Mouse (Mus musculus) sigmoid colon, adult 10 weeks (tissue): ENCODE data around the gene Btbd6. TPM values are rescaled to one million over a fixed set of nuclear protein-coding genes. Genes with fewer than 3 reads are reported as not detected.

Experiments
- polyA plus RNA-seq: library from polyadenylated mRNA; stranded (reverse); fragments of 350-450 nt; fragmentation: Illumina TruSeq; extraction: RNeasy Lipid Tissue Mini Kit (QIAGEN cat#74804); gene quantifications from one replicate; pipeline ENCODE4 v1.2.3, GENCODE M21; 2014; ENCODE audit warnings: low read depth, low replicate concordance

The Btbd6 gene
- polyA plus RNA-seq = 1.6 TPM

DNA sequence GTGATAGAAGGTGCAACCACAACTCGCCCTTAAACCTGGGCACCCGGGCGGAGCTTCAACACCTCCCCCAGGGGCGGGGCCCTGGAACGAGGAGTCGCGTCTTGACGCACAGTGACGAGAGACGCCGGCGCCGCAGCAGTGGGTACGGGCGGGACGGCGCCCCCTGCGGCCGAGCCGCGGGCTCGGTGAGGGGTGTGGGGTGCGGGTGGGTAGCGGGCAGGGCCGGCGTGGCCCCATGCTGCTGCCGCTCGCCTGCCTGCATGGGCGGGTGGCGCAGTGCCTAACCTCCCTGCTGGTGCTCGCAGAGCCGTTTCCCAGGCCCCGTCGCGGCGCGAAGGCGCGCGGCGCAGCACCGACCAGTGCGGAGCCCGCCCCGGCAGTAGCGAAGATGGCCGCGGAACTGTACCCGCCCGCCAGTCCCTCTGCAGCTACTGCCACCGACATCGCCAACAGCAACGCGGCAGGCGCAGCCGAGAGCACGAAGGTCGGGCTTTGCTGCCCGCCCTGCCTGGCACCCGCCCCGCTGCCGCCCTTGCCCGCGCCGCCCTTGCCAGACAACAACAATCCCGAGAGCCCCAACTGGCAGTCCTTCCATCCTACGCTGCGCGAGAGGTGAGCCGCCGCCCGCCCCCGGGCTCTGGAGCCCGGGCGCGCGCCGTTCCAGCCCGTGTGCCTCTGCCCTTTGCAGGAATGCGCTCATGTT is at the start of gene Btbd6:
Gene Btbd6, plus strand, starts transcription at position 112 of the 703 bp plus-strand sequence.

DNA sequence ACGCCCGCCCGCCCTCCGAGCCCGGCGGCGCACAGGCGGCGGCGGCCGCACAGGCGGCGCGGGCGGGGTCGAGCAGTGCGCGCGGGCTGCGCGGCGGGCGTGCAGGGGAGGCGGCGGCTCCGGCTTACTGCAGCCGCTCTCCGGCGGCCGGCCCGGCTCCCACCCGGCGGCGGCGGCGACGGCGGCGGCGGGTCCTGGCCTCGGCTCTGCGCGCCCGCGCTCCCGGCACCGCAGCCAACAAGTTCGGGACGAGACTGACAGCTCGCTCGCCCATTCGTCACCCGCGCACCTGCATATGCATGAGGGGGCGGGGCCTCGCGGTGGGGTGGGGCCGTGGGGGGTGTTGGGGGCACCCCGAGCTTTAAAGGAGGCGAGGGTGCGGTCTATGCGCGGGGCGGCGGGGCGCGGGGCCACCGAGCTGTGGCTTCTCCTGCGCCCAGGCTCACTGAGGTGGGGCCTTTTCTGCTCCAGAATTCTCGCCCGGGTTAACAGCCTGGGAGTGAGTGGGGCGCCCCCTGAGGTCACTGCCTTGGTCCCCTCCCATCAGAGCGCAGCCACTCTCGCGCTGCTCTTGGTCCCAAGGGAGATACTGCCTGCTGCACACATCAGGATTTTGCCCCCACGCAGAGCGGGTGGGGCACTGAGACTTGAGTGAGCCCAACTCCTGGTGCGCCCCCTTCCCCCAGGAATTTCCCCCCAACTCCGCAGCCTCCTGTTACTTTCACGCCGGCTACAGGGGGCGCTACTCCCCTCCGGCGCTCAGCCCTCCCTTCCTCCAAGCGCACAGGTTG is 46.5 kb upstream of the Btbd6 start, which contains the start of gene Jag2:
Gene Jag2, minus strand, starts transcription at position 215 of the 791 bp plus-strand sequence.

DNA sequence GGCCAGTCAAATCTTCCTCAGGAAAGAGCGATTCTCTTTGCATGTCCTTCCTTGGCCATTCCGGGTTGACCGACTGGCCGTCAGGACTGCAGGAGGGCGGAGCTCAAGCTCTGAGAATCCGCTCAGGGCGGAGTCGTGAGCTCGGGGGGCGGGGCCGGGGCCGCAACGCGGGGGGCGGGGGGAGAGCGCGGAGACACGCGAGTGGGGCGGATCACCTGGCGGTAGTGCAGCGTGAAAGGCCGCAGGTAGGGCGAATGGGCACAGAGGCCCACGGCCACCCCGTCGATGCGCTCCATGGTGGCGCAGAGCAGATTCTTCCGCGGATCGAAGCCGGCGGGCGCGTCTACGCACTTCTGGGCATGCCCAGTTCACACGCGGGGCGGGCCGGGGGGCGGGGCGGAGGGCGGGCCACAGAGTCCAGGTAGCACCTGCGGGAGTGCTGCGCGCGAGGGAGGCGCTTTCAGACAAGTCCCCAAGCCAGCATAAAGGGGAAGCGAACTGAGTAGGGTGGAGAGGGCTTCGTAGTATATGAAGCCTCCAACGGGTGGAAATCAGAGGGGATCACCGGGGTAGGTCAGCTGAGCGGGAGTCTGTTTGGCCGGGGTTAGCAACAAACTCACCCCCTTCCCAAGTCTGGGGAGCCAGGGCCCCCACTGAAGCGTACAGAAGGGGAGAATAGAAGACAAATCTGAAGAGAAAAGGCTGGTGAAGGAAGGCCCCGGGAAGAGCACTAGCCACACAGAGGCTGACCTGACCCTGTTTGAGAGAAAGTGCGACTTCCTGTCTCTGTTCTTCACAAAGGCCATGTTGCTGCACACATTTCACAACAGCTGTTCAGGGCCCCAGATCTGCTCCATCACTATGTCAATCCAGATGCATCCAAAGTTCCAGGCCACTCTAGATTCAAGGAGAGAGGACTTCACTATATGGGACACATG is 34.2 kb upstream of the Btbd6 start, which contains the start of gene Nudt14:
Gene Nudt14, minus strand, starts transcription at position 349 of the 938 bp plus-strand sequence.

DNA sequence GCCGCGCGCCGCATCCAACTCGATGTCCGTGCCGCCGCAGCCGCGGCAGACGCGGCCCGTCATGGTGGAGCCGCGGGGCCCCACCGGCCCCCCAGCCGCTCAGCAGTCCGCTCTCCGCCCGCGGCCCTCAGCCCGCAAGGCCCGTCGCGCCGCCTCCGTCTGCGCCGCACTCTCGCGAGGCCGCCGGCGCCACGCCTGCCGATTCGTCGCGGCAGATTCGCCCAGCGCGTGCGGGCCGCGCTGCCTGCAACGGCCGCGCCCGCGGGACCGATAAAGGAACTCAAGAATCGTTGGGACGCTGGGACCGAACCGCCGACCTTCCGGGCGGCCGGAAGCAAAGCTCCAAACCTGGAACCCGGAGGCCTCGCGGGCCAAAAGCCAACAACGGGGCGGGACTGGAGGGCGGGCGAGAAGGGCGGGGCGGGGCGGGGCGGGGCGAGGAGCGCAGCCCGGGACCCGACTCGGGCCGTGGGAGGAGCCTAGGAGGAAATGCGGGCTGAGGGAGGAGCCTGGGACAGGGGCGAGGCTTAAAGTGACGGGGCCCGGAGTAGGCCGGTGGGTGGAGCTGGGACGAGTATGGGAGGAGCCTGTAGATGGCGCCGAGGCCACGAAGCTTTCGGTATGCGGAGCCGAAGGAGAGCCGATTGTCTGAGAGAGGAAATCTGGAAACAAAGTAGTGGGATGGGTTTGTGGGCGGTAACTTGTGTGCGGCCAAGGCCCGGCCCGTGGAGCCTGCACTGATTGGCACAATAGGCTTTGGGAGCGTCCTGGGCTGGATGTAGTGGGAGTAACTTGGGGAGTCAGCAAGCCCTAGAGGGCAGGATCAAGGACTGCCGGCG is 24.2 kb downstream of the Btbd6 start, which contains the start of gene Brf1:
Gene Brf1, minus strand, starts transcription at position 411 of the 839 bp plus-strand sequence.

DNA sequence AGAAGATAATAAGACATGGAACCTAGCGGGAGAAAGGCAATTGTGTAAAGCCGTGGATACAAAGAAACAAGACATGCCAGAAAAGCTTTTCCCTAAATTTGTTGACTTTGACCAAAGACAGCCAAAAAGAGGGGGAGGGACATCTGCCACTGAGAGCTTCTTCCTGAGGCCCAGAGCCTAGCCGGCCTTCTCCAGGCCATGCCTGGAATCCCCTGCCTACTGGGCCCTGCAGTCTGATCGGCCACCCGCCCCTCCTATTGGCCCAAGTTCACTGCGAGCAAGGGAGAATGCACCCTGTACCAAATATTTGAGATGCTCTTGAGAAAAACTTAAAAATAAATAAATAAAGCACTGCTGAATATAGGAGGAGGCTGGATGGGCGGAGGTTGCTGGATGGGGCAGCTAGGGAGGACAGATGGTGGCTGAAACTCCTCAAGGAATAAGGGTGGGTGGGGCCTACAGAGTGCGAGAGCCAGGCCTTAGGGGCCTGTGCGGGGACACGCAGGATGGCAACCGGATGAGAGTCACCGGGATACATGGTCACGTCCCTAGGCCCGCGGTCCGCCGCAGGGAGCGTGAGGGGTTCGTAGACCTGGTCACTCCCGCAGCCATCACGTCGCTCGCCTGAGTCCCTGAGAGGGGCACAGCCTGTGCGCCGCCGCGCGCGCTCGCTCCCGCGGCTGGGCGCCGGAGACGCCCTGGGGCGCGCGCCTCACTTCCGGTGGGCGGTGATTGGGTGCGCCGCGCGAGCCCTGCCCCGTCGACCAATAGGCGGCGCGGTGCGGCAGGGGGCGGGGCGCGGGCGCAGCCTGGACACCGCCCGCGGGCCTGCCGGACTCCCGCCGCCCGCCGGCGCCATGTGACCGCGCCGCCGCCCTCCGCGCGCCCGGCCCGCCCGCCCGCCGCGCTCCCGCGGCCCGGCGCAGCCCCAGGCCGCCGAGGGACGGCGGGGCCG is 37.6 kb downstream of the Btbd6 start, which contains the start of gene Pacs2:
Gene Pacs2, plus strand, starts transcription at position 905 of the 955 bp plus-strand sequence.

Other genes with a start within 250 kb of the Btbd6 start
- gene Pld4, start 215.8 kb upstream of the Btbd6 start, polyA plus RNA-seq = 0.60 TPM
- 13.3 TPM for gene Ahnak2, start 173.8 kb upstream of the Btbd6 start, polyA plus RNA-seq
- 0.28 TPM for gene Clba1, start 167.5 kb upstream of the Btbd6 start, polyA plus RNA-seq
- 8.8 TPM for gene Cdca4, start 147.1 kb upstream of the Btbd6 start, polyA plus RNA-seq
- 0.66 TPM for gene Gpr132, start 108.3 kb upstream of the Btbd6 start, polyA plus RNA-seq
- 0.09 TPM for gene Jag2, start 46.7 kb upstream of the Btbd6 start, polyA plus RNA-seq
- not detected for gene Nudt14, start 34.4 kb upstream of the Btbd6 start, polyA plus RNA-seq
- gene Brf1, start 24.2 kb downstream of the Btbd6 start, polyA plus RNA-seq = 20.3 TPM
- gene Pacs2, start 38.0 kb downstream of the Btbd6 start, polyA plus RNA-seq = 6.5 TPM
- gene Tex22, start 98.0 kb downstream of the Btbd6 start, polyA plus RNA-seq = not detected
- gene Mta1, start 121.8 kb downstream of the Btbd6 start, polyA plus RNA-seq = 7.2 TPM
- not detected for gene Crip2, start 163.8 kb downstream of the Btbd6 start, polyA plus RNA-seq
- gene Crip1, start 169.8 kb downstream of the Btbd6 start, polyA plus RNA-seq = 12.1 TPM
- gene Tedc1, start 179.9 kb downstream of the Btbd6 start, polyA plus RNA-seq = 0.38 TPM
- not detected for gene Tmem121, start 209.4 kb downstream of the Btbd6 start, polyA plus RNA-seq